Mouse (Mus musculus) skeletal muscle tissue, adult 2 months (tissue): ENCODE measurements around the gene Mief1.
A peak's percentile ranks its signal among the peaks of the same experiment; 100 is the strongest.

ENCODE experiments used
- DNase-seq: peaks from one replicate; pipeline ENCODE4 v3.0.0-alpha.2; 2012; ENCODE audit warnings: low read depth, low spot score

The Mief1 gene

DNA sequence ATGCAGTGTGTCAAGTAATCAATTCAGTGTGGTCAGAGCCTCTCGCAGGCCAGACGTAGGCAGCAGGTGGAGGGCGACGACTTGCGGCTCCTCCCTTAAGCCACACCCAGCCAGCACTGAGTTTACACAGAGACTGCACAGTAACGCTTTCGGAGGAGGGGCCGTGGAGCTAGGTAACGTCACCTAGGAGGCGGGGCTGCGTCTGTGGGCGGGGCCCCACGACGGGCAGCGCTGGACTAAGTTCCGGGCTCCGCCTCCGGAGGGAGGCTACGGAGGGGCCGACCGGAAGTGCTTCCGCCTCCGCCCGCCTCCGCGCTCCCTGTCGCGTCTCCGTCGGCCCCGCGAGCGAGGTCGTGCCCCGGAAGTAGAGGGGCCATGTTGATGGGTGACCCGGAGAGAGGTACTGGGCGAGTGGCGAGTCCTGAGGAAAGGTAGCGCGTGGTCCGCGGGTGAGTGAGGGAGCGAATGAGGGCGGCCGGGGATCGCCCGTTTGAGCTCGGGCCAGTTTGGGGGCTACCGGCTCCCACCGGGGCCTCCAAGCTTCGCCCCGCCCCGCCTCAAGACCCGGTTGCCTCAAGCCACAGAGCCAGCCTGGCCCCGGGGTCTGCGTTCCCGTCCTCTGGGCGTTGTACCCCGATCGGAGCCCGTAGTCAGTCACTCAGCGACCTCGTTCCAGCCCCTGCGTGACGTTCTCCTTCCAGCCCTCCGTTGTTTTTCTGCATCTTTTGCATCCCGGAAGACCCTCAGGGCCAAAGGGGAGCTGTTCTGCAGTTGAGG lies at the start of gene Mief1:
TSS of gene Mief1 (plus strand) at position 286 of the 777 bp plus-strand sequence.
- peak; percentile 96 for DNase-seq

DNA sequence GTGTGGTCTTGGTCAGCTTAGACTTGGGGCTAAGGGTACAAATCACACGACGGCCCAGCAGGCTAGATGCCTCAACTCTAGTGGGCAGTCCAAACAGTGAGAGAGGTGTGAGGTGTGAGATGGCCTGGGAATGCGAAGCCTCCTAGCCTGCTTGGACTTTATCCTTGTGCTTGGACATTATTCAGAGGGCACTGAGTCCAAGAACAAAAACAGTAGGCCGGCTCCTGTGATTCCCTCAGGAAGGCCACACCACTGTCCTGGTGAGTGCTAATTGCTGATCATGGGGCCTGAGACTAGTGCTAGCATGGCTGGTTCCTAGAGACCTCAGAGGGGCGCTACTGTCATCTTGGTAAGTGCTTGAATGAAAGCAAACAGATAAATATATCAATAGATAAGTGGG lies 44.9 kb upstream of the Mief1 start:
- no peak for DNase-seq

DNA sequence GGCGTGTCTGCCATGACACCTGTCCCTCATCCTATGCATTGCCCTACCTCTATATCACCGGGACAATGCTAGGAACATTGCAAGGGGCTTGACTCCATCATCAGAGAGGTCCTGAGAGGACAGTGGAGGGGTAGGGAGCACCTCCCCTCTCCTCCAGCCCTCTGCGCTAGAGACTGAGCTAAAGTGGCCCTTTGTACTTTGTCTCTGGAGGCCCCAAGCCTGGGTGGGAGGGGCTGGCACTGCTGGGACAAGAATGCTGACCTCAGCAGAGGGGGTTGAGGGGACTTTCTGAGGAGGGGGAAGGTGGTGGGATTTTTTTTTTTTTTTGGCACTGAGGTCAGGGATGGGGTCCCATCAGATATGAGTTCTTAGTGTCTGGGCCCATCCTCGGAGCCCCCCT lies 43.7 kb upstream of the Mief1 start:
- DNase-seq: no peak

DNA sequence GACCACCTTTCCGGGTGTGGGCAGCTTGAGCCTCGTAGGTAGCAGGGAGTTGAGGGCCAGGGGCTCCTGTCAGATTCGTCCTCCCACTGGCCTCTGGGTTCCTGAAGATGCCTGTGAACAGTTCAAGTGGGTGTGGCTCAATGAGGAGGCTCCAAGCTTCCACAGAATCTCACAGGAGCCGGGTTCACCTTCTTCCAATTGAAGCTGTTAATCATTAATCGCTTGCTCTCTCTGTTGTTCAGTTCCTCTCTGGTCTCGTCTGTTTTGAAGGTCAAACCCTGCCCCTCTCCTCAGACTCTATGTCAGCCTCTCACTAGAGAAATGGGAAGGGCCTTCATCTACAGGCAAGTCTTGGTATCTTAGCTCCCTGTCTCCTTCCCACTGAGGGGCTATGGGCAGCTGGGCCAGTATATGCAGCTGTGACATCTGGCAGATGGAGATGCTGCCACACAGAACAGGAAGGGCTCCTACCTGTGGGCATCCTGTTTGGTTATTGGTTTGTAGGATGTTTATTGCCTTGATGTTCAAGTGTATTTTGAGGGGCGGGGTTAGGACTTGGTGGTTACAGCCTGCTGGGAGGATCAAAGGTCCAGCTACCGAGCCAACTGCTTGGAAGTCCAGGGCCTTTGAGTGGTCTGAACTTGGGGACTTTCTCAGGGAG lies 42.1 kb upstream of the Mief1 start:
- no peak for DNase-seq

DNA sequence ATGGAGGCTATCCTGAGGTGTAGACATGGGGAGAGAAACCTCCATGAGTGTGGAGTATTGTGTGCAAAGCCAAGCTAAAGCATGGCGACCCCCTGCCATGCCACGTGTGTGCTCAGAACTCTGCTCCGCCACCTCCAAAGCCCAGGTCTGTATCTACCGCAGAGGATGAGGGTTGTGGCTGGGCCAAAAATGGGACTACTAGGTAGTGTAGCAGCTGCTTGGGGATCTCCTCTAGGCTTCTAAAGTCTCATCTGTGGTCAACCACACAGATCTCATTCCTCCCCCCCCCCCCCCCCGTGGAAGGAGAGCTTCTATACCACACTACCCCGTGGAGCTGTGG lies 41.6 kb upstream of the Mief1 start:
- no peak for DNase-seq

DNA sequence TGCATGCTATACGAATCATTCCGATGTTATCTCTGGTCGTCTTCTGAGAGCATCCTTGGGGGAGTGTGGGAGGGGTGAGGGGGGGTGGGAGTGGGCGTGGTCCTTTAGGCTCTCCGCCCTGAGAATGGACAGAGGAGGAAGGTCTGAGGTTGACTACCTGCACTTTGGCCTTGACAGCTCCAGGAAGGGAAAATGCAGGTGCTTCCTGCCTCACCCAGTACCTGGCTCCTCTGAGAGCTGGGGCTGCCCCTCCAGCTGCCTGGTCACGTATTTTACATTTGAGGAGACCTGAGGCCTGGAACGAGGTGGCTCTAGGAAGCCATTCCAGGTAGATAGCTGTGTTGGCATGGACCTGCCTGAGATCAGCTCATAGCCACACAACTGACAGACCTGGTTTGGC lies 41.0 kb upstream of the Mief1 start:
- no peak for DNase-seq

DNA sequence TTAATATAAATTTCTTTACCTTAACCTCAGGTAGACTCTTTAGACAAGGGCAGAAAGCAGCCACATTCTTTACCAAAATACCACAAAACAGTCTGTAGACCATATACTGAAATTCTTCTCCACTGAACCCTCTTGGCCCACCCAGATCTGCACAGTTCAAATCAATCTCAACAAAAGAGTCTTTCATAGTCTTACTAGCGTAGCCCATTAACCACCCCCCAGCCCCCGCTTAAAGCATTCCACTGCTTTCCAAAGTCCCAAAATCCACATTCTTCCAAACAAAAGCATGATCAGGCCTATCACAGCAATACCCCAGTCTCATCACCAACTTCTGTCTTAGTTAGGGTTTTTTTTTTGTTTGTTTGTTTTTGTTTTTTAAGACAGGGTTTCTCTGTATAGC lies 34.3 kb upstream of the Mief1 start:
- DNase-seq: no peak

DNA sequence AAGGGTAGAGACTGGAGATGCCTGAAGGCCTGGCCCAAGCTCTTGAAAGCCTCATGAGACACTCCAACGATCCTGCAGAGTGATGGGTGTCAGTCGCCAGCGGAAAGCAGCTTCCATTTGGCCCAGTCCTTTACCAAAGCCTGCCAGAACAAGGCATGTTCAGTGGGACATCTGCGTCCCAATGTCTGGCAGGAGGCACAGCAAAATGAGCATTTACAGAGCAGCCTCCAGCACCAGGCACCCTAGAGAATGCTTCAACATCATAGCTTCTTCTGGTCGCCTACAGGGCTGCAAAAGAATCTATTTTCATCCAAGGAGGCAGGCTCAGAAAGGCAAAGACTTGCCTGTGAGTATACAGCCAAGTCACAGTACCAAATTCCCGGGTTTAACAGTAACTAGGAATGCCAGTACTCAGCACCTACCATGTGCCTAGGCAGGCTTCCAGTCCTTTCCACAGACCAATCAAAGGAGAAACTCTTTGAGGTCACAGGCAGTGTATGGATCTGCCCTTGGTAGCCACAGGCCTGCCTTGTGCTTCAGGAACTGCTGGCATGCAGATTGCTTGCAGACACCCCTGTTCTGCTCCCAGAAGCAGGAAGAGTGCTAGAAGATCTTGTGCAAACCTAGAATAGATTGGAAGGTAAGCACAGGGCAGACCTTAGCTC lies 31.6 kb upstream of the Mief1 start:
- no peak for DNase-seq

DNA sequence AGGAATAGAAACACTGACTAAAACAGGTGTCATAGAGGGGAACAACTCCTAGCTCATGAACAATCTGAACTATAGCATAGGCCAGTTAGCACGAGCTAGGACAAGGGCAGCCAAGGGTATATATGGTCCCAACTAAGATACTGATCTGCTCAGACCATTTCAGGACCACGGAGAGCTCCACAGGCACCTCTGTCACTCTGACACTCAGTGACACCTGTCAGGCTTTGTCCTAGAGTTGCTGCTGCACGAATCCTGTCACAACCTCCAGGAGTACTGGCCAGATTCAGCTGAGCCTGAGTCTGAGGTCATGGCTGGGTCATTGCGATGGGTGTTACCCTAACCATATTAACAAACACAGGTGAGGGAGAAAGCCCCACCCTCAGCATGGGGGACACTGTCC lies 30.4 kb upstream of the Mief1 start:
- DNase-seq: no peak

DNA sequence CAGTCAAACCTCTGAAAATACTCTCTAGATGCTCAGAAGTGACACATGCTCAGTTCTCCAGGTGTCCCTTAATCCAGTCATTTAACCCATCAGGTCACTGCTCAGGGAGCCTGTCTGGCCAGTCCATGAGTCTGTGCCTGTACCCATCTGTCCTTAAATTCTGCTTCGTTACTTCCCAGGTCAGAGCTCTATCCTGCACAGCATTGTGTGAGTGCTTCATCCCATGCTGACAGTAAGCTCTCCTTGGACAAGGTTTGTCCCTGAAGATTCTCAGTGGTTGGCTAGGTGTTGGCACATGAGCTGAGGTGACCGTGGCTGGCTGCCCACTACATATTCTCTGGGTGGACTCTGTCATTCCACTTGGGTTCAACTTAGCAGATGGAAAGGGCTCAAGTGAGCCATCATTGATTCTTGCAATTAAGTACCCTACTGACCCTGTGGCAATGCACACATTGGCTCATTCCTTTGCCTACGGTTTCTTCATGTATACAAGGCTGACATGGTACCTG lies 27.7 kb upstream of the Mief1 start:
- DNase-seq: no peak

DNA sequence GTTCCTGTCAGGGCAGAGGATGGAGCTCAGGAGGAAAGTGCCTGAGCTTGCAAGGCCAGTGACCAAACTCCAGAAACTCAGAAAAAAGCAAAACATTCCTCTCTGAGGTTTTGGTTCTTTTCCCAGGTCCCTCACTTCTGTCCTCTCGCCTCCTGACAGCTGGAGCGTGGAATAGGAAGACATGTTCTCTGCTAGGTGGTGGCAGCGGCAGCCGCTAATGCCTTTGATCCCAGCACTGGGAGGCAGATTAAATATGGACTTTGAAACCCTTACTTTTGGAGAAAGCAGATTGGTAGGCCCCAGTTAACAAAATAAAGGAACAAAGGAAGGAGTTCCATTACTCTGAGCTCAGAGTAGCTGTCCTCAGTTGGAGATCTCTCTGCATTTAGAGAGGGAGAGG lies 25.4 kb upstream of the Mief1 start:
- DNase-seq: no peak

DNA sequence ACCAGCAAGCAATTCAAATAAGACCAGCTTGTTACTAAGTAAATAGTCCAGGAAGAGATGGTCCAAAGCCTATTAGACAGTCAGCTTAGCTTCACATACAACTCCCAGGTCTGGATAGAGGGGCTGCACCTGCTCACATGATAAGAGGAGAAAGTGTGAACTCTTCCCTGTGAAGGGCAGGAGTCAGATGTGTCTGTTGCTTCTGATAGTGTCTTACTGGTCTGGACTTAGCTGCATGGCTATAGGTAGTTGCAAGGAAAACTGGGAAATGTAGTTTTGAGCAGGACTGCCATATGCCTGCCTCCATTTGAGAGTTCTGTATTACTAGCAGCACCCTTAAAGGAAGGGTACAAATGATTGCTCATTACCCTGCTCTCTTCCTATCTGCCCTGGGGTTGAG lies 20.1 kb upstream of the Mief1 start:
- no peak for DNase-seq

DNA sequence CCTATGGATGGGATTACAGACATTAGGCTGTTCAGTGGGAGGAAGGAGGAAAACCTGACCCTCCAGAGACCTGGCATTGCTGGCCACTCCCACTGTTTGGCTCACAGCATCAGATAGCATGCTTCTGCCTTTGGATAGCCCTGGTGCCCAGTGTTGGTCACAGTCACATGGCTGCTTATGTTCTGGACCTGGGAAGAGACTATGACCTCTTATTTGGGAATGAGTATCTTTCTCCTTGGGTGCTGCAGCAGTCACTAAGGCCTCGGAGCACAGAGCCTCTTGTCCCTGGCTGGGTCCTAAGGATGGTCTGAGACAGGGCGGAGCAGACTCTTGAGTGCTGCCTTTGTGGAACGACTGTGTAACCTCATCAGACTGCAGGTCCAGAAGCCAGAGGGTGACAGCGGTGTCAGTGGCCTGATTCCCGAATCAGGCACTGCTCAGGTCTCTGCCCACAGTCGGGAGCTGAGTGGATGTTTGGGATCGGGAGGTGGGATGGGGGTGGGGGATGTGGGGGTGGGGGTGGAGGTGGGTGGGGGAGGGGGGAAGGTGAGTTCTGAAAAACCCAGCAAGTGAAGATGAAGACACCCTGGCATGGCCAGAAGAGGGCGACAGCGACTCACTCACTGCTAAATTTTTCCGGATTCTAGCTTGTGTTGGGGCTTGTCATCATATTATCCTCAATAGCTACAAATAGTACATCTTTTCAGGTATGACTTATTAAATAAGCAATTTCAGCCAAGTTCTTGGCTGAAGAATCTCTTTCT lies 17.9 kb upstream of the Mief1 start:
- DNase-seq: no peak

DNA sequence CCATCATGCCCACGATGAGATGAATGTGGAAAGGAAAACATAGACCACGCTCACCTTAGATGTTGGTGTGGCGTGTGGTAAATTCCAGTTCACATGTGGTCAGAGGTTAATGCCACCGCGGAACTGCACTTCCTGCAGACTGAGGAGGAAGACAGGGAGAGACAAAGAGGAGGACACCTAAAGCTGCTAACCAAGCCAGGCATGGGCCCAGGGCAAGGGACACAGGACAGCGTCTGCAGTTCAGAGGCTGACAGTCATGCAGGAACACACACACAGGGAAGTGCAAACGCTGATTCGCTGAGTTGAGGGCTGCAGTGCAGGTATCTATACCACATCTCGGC lies 17.4 kb upstream of the Mief1 start:
- no peak for DNase-seq

DNA sequence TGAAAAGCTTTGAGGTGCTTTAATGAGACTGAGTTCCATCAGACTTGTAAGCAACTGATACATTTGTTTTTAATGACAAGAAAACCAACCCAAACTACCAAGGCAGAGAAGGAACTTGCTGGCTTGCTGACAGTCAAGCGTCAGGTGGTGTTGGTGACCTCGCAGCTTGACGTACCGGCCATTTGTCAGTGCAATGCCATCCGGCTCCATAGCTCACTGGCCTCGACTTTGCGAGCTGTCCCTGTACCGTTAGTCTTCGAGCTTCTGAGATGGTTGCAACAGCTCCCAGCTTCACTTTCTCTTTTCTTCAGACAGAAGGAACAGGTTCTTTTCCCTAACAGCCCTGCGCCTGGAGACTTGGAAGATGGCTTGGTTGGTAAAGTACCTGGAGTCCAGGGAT lies 16.3 kb upstream of the Mief1 start:
- no peak for DNase-seq

DNA sequence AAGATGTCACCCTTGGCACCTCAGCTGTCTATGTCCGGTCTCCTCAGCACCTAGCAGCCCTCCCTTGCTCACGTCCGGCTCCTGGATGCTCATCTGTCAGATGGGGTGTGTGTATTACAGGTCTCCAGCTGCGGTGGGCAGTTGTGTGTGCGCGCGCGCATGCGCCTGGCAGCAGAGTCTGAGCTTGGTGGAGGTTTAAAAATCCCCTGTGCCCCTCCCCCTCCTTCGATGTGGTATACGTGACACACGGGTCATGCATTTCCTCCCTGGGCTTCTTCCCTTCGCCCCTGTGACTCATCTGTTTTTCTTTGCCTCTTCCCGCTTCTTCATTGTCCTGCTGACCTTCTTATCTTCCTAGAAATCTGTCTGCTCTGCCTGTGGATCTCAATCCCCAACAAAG lies 14.6 kb upstream of the Mief1 start:
- peak; percentile 20 for DNase-seq

DNA sequence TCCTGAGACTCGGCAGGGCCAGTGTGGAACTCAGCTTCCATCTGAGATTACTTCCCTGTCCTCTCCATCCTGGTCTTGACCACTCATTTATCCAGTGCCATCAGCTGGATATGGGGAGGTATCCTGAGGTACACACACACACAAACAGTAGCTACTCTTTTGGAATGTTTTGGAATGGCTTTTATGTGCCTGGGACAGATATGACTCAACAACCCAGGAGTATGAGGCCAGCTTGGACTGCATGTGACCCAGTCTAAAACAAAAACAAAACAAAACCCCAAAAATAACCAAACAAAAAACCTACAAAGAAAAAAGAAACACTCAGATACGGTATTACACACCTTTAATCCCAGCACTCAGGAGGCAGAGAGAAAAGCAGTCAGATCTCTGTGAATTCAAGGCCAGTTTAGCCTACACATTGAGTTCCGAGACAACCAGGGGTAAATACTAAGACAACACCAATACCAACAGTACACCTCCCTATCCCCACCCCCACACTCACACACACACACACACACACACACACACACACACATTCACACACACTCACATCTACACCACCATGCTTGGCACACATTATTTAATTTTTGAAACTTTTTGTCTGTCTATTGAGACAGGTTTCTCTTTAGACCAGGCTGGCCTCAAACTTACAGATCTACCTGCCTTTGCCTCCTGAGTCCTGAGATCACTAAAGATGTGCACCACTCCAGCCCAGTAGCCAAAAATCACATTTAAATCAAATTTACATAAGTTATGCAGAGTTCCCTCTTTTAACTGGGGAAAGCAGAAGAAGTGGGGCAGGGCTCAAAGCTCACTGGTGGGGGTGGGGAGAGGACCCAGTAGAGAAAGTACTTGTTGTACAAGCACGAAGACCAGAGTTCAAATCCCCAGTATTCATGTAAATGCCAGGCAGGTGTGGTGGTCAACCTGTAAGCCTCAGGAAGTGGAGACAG lies 13.8 kb upstream of the Mief1 start:
- no peak for DNase-seq

DNA sequence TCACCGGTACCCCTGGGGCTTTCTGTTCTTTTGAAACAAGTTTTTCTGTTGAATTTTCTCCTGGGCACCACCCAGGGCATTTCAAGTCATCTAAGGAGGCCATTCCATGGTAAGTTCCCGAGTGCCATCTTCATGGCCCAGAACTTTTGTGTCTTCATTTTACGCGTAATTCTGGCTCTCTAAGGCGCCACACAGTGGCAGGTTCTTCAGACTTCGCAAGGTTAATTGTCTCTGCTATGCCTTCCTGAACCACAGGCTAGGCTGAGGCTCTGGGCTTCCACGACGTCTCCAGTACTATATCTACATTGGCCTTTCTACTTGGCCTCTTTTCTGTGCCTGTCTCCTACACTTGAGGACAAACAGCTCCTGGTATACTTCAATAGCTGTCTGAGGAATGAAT lies 12.8 kb upstream of the Mief1 start:
- no peak for DNase-seq

DNA sequence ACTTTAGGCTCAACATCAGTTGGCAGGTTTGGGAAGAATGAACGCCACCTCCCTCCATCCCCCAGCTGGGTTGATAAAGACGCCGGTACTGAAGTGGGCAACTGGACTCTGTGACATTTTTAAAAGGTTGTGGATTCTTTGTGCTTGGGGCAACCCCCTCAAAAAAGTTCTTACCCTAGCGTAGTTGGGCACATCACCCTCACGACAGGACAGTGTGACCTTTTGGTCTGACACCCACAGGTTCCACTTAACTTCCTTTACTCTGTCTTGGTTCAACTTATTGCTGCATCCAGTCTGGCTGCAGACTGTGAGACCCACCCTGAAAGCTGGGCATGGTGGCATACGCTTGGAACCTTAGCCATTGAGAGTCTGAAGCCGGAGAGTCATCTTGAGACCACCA lies 10.1 kb upstream of the Mief1 start:
- DNase-seq: no peak

DNA sequence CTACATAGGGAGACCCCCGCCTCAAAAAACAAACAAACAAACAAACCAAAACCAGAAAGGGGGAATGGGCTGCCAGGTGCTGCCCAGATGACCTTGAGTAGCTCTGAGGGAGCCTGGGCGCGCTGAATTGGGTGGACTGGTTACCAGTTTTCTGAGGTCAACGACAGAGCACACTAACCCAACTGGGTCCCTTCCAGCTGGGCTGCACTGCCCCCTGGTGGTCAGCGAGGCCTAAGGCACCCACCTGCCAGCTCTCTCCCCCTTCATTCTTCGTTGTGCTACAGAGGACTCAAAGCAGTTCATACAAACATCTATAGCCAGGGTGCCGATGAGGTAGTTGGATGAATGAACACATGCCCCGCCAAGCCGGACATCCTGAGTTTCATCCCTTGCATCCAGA lies 8.6 kb upstream of the Mief1 start:
- DNase-seq: peak; percentile 35

DNA sequence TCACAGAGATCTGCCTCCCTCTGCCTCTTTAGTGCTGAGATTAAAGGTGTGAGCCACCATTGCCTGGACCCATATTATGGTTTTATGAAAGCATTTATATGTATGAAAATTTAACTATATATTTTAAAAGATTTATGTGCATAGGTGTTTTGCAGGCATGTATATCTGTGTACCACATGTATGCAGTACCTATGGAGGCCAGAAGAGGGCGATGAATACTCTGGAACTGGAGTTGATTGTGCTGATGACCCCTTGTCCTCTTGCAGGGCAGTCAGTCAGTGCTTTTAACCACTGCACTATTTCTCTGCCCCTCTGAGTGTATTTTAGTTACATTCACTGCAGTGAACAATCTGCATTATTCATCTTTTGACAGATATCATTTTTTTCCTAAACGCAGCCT lies 8.0 kb upstream of the Mief1 start:
- no peak for DNase-seq
